Mouse (Mus musculus) hindbrain, embryonic 15.5 days (tissue): Measurements from ENCODE around the gene Gm21762. TPM values are rescaled to one million over a fixed set of nuclear protein-coding genes. Genes with fewer than 3 reads are reported as not detected.
"Not testable (repeated sequence)": the region's sequence is repeated elsewhere in the genome, so short reads cannot be mapped to it uniquely, and the experiment has no call there.

Source experiments
- ATAC-seq: fragments of 200-750 bp; cut with Nextera tagmentation; 2 replicates; pipeline ENCODE4 v1.8.0; 2017; ENCODE audit warnings: low read depth, moderate number of reproducible peaks, moderate TSS enrichment; ENCODE audit not compliant: low FRiP score
- H3K27ac ChIP-seq: fragments of 300-500 bp; sonication (generic); replicated peaks from 2 replicates; pipeline ENCODE4 v1.5.1; 2015; ENCODE audit warnings: mild to moderate bottlenecking, inconsistent platforms
- H3K27me3 ChIP-seq: fragments of 300-500 bp; sonication (generic); 2 replicates; pipeline ENCODE4 v1.6.1; 2015; ENCODE audit warnings: control low read depth, inconsistent platforms
- H3K36me3 ChIP-seq: fragments of 300-500 bp; sonication (generic); 2 replicates; pipeline ENCODE4 v1.6.1; 2015; ENCODE audit warnings: control low read depth, inconsistent platforms
- H3K4me1 ChIP-seq: fragments of 300-500 bp; sonication (generic); replicated peaks from 2 replicates; pipeline ENCODE4 v1.6.1; 2015; ENCODE audit warnings: control low read depth, inconsistent platforms
- H3K4me2 ChIP-seq: fragments of 300-500 bp; sonication (generic); 2 replicates; pipeline ENCODE4 v1.6.1; 2015; ENCODE audit warnings: moderate library complexity, mild to moderate bottlenecking, inconsistent platforms
- H3K4me3 ChIP-seq: fragments of 300-500 bp; sonication (generic); 2 replicates; pipeline ENCODE4 v1.5.1; 2015; ENCODE audit warnings: mild to moderate bottlenecking, inconsistent platforms
- H3K9ac ChIP-seq: fragments of 300-500 bp; sonication (generic); 2 replicates; pipeline ENCODE4 v1.6.1; 2015; ENCODE audit warnings: inconsistent platforms
- H3K9me3 ChIP-seq: fragments of 300-500 bp; sonication (generic); 2 replicates; pipeline ENCODE4 v1.6.1; 2016; ENCODE audit warnings: control low read depth, inconsistent platforms
- WGBS: fragments of 180-500 bp; shearing (Covaris S2); methylation state at CpG from one replicate; pipeline ENCODE4 v1.1.7; 2015; 5-methylcytosine and 5-hydroxymethylcytosine counted together
- polyA plus RNA-seq: library from polyadenylated mRNA; unstranded; fragments of >200 nt; fragmentation: Nextera tagmentation; extraction: Ambion mirVana; gene quantifications from 2 replicates; pipeline ENCODE4 v1.2.1, GENCODE M21; 2015

Gene Gm21762
- polyA plus RNA-seq = not detected in 2 replicates

DNA sequence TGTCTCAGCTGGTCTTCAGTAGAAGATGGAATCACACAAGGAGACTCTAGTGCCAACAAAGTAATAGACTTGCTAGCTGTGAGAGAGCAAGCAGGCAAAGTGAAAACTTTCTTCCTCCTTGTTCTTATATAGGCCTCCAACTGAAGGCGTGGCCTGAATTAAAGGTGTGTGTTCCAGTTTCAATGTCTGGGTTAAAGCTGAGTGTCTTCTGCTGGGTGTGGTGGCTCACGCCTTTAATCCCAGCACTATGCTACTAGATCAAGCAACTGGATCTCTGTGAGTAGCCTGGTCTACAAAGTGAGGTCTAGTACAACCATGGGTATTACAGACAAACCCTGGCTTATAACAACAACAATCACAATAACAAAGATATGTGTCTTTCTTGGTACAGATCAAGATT lies at the start of gene Gm21762:
TSS of gene Gm21762 (minus strand) at position 101 of the 400 bp plus-strand sequence.
- H3K9me3 ChIP-seq, H3K27me3 ChIP-seq, H3K4me3 ChIP-seq, H3K4me1 ChIP-seq, H3K9ac ChIP-seq, H3K36me3 ChIP-seq, H3K27ac ChIP-seq, H3K4me2 ChIP-seq, ATAC-seq: not testable (repeated sequence)
- WGBS = no CpG with 5 or more reads among the region's 2 CpGs

GRCm38 (mm10) chr13:120262870-120263269 lies 47.1 kb upstream of the Gm21762 start, which contains the start of gene AF067061:
TSS of gene AF067061 (plus strand) at chr13:120263114.
- 90% methylated on average over 2 of the region's 2 CpGs for WGBS
- not testable (repeated sequence) for H3K4me3 ChIP-seq, H3K9ac ChIP-seq, H3K36me3 ChIP-seq, ATAC-seq, H3K9me3 ChIP-seq, H3K4me1 ChIP-seq, H3K27ac ChIP-seq, H3K4me2 ChIP-seq, H3K27me3 ChIP-seq

DNA sequence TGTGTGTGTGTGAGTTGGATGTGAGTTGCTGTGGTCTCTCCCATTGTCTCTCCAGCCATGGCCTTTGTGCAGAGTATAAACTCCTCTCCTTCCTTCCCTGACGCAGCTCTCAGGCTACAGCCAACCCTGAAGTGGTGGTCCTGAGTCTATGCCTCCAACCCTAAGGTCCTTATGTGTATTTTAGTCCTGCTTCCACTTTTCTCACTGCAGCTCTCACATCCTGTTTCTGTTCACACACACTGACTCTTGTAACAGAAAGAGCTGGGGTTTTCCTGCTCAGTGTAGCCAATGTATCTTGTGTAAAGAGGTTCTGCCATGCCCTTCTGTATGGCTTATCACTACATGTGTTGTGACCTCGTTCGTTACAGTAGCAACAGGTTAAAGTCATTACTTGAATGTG lies 44.0 kb upstream of the Gm21762 start:
- not testable (repeated sequence) for H3K9me3 ChIP-seq, ATAC-seq, H3K4me3 ChIP-seq, H3K27ac ChIP-seq, H3K9ac ChIP-seq, H3K27me3 ChIP-seq, H3K4me1 ChIP-seq, H3K4me2 ChIP-seq, H3K36me3 ChIP-seq
- 75% methylated on average over 3 of the region's 3 CpGs for WGBS

GRCm38 (mm10) chr13:120258817-120259658 lies 43.3 kb upstream of the Gm21762 start:
- H3K27me3 ChIP-seq, ATAC-seq, H3K27ac ChIP-seq, H3K4me3 ChIP-seq, H3K36me3 ChIP-seq, H3K4me1 ChIP-seq, H3K4me2 ChIP-seq, H3K9me3 ChIP-seq, H3K9ac ChIP-seq: not testable (repeated sequence)
- WGBS = 94% methylated on average over 3 of the region's 3 CpGs

- H3K4me1 ChIP-seq, H3K4me2 ChIP-seq, H3K9me3 ChIP-seq, ATAC-seq, H3K4me3 ChIP-seq, H3K27me3 ChIP-seq, H3K27ac ChIP-seq, H3K9ac ChIP-seq, H3K36me3 ChIP-seq: not testable (repeated sequence)
- 89% methylated on average over 2 of the region's 3 CpGs for WGBS
These were observed 35.6 kb upstream of the Gm21762 start for GRCm38 (mm10) chr13:120251208-120251924.

DNA sequence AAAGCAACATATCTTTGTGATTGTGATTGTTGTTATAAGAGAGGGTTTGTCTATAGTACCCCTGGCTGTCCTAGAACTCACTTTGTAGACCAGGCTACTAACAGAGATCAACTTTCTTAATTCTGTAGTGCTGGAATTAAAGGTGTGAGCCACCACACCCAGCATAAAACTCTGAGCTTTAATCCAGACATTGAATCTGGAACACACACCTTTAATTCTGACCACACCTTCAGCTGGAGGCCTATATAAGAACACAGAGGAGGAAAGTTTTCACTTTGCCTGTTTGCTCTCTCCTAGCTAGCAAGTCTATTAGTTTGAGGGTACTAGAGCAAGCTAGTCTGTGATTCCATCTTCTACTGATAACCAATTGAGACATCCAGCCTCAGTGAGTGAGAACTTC lies 23.1 kb upstream of the Gm21762 start, which contains the start of gene Gm21731:
TSS of gene Gm21731 (plus strand) at position 301 of the 400 bp plus-strand sequence.
- ATAC-seq, H3K4me1 ChIP-seq, H3K4me2 ChIP-seq, H3K9ac ChIP-seq, H3K27ac ChIP-seq, H3K36me3 ChIP-seq, H3K4me3 ChIP-seq, H3K27me3 ChIP-seq, H3K9me3 ChIP-seq: not testable (repeated sequence)

DNA sequence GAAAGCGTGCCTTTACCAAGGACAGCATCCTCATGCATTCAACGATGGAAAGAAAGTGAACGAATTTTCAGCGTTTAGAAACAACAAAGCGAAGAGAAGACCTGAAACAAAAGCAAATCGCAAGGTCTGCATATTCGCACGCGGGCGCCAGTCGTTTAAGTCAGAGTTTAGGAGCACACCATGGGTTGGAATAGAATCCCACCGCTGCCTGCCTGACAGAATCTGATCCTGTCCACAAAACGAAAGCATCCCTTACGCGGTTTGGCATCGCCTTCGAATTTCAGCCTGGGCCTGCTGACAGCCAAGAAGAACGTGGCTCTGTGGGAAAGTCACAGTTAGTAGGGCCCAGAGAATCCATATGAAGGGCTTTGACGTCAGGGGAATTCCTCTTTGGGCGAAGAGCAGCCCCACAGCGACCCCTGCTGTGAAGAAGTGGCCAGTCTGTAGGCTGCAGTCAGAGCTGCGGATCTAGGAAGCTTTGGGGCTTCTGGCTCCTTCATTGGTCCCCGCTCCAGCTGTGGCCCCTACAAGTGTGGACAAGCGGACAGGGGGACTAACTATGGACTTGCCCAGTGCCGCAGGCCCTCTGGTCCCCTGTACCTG lies 16.8 kb upstream of the Gm21762 start:
- ATAC-seq, H3K9ac ChIP-seq, H3K27me3 ChIP-seq, H3K36me3 ChIP-seq, H3K4me3 ChIP-seq, H3K27ac ChIP-seq, H3K4me2 ChIP-seq, H3K4me1 ChIP-seq, H3K9me3 ChIP-seq: not testable (repeated sequence)
- WGBS = 77% methylated on average over 13 of the region's 25 CpGs

GRCm38 (mm10) chr13:120231798-120232197 lies 16.1 kb upstream of the Gm21762 start:
- not testable (repeated sequence) for H3K4me1 ChIP-seq, H3K9me3 ChIP-seq, H3K4me3 ChIP-seq, H3K9ac ChIP-seq, H3K36me3 ChIP-seq, H3K27me3 ChIP-seq, H3K27ac ChIP-seq, ATAC-seq, H3K4me2 ChIP-seq
- whole genome bisulfite sequencing = 96% methylated on average over 17 of the region's 17 CpGs

DNA sequence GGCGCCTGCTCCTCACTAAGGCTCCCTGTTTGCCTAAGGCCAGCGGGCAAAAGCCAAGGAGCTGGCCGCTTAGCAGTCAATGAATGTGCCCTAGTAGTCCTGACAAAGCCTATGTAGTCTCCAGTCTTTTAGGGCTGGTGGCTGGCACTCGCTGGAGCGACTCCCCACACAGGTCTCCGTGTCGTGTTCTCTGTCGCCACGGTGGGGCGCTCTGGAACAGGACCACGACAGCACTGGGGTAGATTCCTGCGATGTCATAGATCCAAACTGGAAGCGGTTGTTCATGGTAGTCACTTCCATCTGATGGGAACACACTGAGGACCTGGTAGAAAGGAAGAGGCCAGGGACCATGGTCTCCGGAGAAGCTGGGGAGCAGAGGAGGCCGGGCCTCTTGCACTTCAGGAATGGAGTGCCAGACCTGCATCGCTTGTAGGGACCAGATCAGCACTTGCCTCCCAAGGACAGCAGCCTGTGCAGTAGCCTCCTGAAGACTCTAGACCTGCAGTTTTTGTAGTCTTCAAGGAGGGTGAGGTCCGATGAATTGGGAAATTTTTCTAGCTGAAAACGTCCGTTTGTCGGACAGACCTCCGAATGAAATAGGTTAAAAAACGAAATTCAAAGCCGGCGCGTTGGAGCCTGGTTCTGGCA lies 7.4 kb upstream of the Gm21762 start:
- not testable (repeated sequence) for H3K9ac ChIP-seq, H3K36me3 ChIP-seq, H3K27me3 ChIP-seq, H3K9me3 ChIP-seq, H3K27ac ChIP-seq, H3K4me3 ChIP-seq, H3K4me1 ChIP-seq, H3K4me2 ChIP-seq, ATAC-seq
- 97% methylated on average over 16 of the region's 25 CpGs for WGBS

DNA sequence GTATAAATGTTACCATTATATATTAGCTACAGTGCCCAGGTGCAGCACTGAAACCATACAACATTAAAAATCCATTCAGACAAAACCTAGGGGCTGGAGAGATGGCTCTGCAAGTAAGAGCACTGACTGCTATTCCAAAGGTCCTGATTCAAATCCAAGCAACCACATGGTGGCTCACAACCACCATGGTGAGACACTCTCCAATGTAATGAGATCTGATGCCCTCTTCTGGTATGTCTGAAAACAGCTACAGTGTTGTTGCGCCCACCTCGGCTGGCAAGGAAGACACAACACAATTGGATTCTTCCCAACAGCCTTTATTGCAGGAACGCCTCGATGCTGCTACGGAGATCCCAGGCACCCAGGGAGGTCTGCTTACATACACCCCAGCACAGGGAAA lies 5.2 kb upstream of the Gm21762 start:
- H3K27ac ChIP-seq, H3K9me3 ChIP-seq, H3K9ac ChIP-seq, H3K4me2 ChIP-seq, ATAC-seq, H3K27me3 ChIP-seq, H3K4me3 ChIP-seq, H3K36me3 ChIP-seq, H3K4me1 ChIP-seq: not testable (repeated sequence)
- 85% methylated on average over 5 of the region's 5 CpGs for WGBS

DNA sequence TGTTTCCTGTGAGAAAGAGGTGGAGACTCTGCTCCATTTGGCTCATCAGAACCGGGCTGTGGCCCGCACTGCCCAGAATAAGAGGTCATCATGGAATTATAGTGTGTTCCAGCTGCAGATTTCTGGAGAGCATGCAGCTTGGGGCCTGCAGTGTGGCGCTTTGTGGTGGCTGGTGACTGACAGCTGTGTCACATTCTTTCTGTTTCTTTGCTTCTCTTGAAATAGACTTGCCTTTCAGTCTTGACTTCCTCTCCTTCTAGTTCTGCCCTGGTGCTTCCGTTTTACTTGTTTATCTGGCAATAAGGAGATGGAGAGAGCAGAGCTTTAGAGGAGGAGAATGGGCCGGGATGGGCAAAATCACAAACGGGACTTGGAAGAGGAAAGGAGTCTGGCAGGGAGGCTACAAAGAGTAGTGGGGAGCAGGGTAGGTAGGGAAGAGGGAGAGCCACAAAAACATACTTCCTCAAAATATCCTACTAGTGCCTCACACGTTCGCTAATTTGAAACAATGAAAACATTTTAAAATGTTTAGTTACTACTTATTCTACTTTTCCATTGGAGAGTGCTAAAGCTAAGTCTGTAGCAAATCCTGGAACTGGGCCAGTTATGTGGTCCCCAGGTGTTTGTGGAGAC lies 19.4 kb downstream of the Gm21762 start:
- H3K9me3 ChIP-seq, H3K9ac ChIP-seq, H3K36me3 ChIP-seq, H3K27ac ChIP-seq, H3K27me3 ChIP-seq, H3K4me2 ChIP-seq, ATAC-seq, H3K4me1 ChIP-seq, H3K4me3 ChIP-seq: not testable (repeated sequence)
- 83% methylated on average over 7 of the region's 8 CpGs for WGBS
